ENCODE assay signal across 8 mouse cellular contexts in the genomic region with DNA sequence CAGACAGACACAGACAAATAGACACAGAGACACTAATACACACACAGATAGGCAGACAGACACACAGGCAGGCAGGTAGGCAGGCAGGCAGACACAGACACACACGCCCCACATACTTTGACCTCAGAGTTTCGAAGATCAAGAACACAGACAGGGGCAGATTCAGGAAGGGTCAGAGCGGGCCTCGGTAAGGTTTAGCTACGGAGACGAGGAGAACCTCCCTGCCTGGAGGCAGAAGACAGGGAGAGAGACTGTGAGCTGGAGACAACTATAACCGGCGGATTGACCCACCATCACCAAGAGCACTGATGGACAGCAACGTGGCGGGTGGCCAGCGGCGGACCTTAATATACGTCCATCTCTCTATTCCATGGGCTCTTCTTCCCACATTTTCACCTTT. TPM values are rescaled to one million over a fixed set of nuclear protein-coding genes. Genes with fewer than 3 reads are reported as not detected.
DNase-seq lines count a peak whose midpoint lies in the region; ATAC-seq and TF ChIP-seq lines count a peak whose summit lies in the region.

No protein-coding gene starts in this region.

- H3K9me3 ChIP-seq in heart, embryonic 10.5 days, result no peaks in the 10 kb centered on the region
- H3K9me3 ChIP-seq in embryonic facial prominence, embryonic 13.5 days, result no peaks in the 10 kb centered on the region
- no peaks in the 10 kb centered on the region for H3K9me3 ChIP-seq in intestine, postnatal 0 days (ENCODE audit: control insufficient read depth)
- no peaks in the 10 kb centered on the region for H3K9me3 ChIP-seq in midbrain, embryonic 15.5 days

- no peak for ATAC-seq in embryonic facial prominence, embryonic 13.5 days (ENCODE audit: insufficient number of reproducible peaks, insufficient read depth, low FRiP score, low TSS enrichment, low read depth)
- peak; percentile 68 for ATAC-seq in intestine, postnatal 0 days
- peak; percentile 0; the same call in 1 of the 2 replicates for ATAC-seq in midbrain, embryonic 15.5 days (replicated peaks)

- H3K4me3 ChIP-seq in heart, embryonic 10.5 days, result peak overlapping the region; percentile 63
- H3K4me3 ChIP-seq in embryonic facial prominence, embryonic 13.5 days, result peak overlapping the region; percentile 39
- H3K4me3 ChIP-seq in intestine, postnatal 0 days (ENCODE audit: low read depth, low read length), result peak overlapping the region; percentile 37
- peak overlapping the region; percentile 39 for H3K4me3 ChIP-seq in midbrain, embryonic 15.5 days

- intact Hi-C loops in heart, postnatal 36 days (cut with DNase I), result loop anchor here (2.0 kb wide), 1 partner anchor 50 kb away; the partner anchor contains the start of gene Foxp4
- intact Hi-C loops in left cerebral cortex, postnatal 25 days (cut with DNase I), result no loop called here

- no peaks in the 10 kb centered on the region for H3K36me3 ChIP-seq in heart, embryonic 10.5 days
- no peaks in the 10 kb centered on the region for H3K36me3 ChIP-seq in embryonic facial prominence, embryonic 13.5 days
- no peaks in the 10 kb centered on the region for H3K36me3 ChIP-seq in intestine, postnatal 0 days (ENCODE audit: control insufficient read depth, insufficient read depth)
- no peaks in the 10 kb centered on the region for H3K36me3 ChIP-seq in midbrain, embryonic 15.5 days (replicated peaks)

- H3K27ac ChIP-seq in heart, embryonic 10.5 days, result peak overlapping the region; percentile 92
- H3K27ac ChIP-seq in embryonic facial prominence, embryonic 13.5 days, result peak overlapping the region; percentile 91
- peak overlapping the region; percentile 85 for H3K27ac ChIP-seq in intestine, postnatal 0 days (ENCODE audit: low read depth, low read length)
- H3K27ac ChIP-seq in midbrain, embryonic 15.5 days, result peak overlapping the region; percentile 8; the same call in 1 of the 2 replicates

- H3K4me2 ChIP-seq in embryonic facial prominence, embryonic 13.5 days, result peak overlapping the region; percentile 68
- H3K4me2 ChIP-seq in intestine, postnatal 0 days (replicated peaks; ENCODE audit: low read depth), result peak overlapping the region; percentile 75
- H3K4me2 ChIP-seq in midbrain, embryonic 15.5 days, result peak overlapping the region; percentile 74

- peaks cover 55% of the 10 kb centered on the region for H3K4me1 ChIP-seq in heart, embryonic 10.5 days
- peaks cover 49% of the 10 kb centered on the region for H3K4me1 ChIP-seq in embryonic facial prominence, embryonic 13.5 days
- peaks cover 9% of the 10 kb centered on the region for H3K4me1 ChIP-seq in intestine, postnatal 0 days (replicated peaks; ENCODE audit: control insufficient read depth, insufficient read depth, low read length)
- H3K4me1 ChIP-seq in midbrain, embryonic 15.5 days, result peaks cover 34% of the 10 kb centered on the region

- no peak for TF ChIP-seq CTCF in intestine, postnatal 0 days (IDR thresholded peaks at IDR 0.05; ENCODE audit: low read depth)

- H3K9ac ChIP-seq in embryonic facial prominence, embryonic 13.5 days, result peak overlapping the region; percentile 61
- peak overlapping the region; percentile 51; the same call in 1 of the 2 replicates for H3K9ac ChIP-seq in intestine, postnatal 0 days (ENCODE audit: low read depth, low read length)
- H3K9ac ChIP-seq in midbrain, embryonic 15.5 days, result peak overlapping the region; percentile 42; the same call in 1 of the 2 replicates

- H3K27me3 ChIP-seq in heart, embryonic 10.5 days (ENCODE audit: insufficient read depth, poor library complexity, severe bottlenecking), result 0 out of 2 replicates have a peak, but pooled peaks cover 4% of the 10 kb centered on the region
- peaks cover 24% of the 10 kb centered on the region for H3K27me3 ChIP-seq in embryonic facial prominence, embryonic 13.5 days
- H3K27me3 ChIP-seq in intestine, postnatal 0 days (replicated peaks; ENCODE audit: control insufficient read depth, insufficient read depth, low read length), result no peaks in the 10 kb centered on the region
- H3K27me3 ChIP-seq in midbrain, embryonic 15.5 days (replicated peaks), result peaks cover 20% of the 10 kb centered on the region

- no peak for DNase-seq in heart, embryonic 10.5 days (ENCODE audit: low spot score)
- DNase-seq in heart, postnatal 36 days, result no peak
- no peak for DNase-seq in lung, postnatal 10 days
- no peak for DNase-seq in ovary, postnatal 36 days (ENCODE audit: low spot score)
- no peak for DNase-seq in left cerebral cortex, postnatal 25 days (ENCODE audit: low spot score in 2 of 2)

- 4% methylated on average over 13 of the region's 13 CpGs for WGBS in heart, embryonic 10.5 days
- 6% methylated on average over 13 of the region's 13 CpGs for WGBS in embryonic facial prominence, embryonic 13.5 days
- 16% methylated on average over 13 of the region's 13 CpGs for WGBS in intestine, postnatal 0 days
- whole genome bisulfite sequencing in midbrain, embryonic 15.5 days, result 6% methylated on average over 13 of the region's 13 CpGs

RNA-seq across cellular contexts. Expression of gene Foxp4, which starts 50.1 kb away (rescaled TPM):
- polyA plus RNA-seq in heart, embryonic 10.5 days (2016; fragmentation: Nextera tagmentation; extraction: Ambion mirVana), result 12.4 and 27.3 TPM in 2 replicates
- 10 to 100 TPM in 1 of 2 experiments, 1 to 10 TPM in 1; 9.5 to 11.3 TPM for total RNA-seq in heart, postnatal 36 days (2021)
- 18.9 and 19.8 TPM in 2 replicates for polyA plus RNA-seq in embryonic facial prominence, embryonic 13.5 days (2015; fragmentation: Nextera tagmentation; extraction: Ambion mirVana)
- 12.9 and 13.3 TPM in 2 replicates for polyA plus RNA-seq in intestine, postnatal 0 days (2015; fragmentation: Nextera tagmentation; extraction: Ambion mirVana)
- polyA plus RNA-seq in midbrain, embryonic 15.5 days (2015; fragmentation: Nextera tagmentation; extraction: Ambion mirVana), result 43.3 and 46.6 TPM in 2 replicates
- 10 to 100 TPM; 41.3 to 42.7 TPM for total RNA-seq in left cerebral cortex, postnatal 25 days (2021)

Comparison
In these comparisons a context has a peak if more than half of its experiments do, and no peak if none do; other contexts are left out.
1. H3K27ac ChIP-seq: peak in every context shown above with its lines; median percentile 92 in heart, embryonic 10.5 days; 91 in embryonic facial prominence, embryonic 13.5 days; 85 in intestine, postnatal 0 days; 8 in midbrain, embryonic 15.5 days.